Mouse (Mus musculus) layer of hippocampus, postnatal 36 days (tissue): Measurements from ENCODE around the gene Olfr980. TPM values are rescaled to one million over a fixed set of nuclear protein-coding genes. Genes with fewer than 3 reads are reported as not detected.
"Not testable (repeated sequence)": the region's sequence is repeated elsewhere in the genome, so short reads cannot be mapped to it uniquely, and the experiment has no call there.

ENCODE experiments used
- DNase-seq, 2 experiments: peaks; one replicate each; pipeline ENCODE4 v3.0.0; 2022
- total RNA-seq, 2 experiments: library from RNA; stranded (reverse); gene quantifications; 2 replicates each; pipeline ENCODE4 v1.2.3; 2021

Gene Olfr980
- not detected for total RNA-seq

DNA sequence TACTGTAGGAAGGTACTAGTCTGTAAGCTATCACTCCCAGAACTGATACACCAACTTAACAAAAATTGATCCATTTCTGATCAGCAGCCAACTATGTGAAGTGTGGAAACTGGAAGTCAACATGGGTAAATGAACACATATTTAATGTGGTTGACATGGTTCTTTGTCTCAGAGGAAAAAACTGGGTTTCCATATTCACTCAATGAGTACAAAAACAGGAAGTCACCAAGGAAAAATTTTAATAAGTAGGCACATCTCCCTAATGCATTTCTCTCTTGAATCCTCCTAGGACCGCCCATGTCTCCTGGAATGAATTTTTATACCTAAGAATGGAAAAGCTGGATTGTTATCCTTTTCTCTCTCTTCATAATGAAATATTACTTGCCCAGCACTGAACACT, at the start of gene Olfr980:
Gene Olfr980, minus strand, starts transcription at position 101 of the 400 bp plus-strand sequence.
- DNase-seq = no peak

GRCm38 (mm10) chr9:40050138-40050537, 40.8 kb upstream of the Olfr980 start:
- DNase-seq = no peak

- no peak for DNase-seq
Measured at GRCm38 (mm10) chr9:40021164-40021563, 11.8 kb upstream of the Olfr980 start, which contains the start of gene Olfr981. Olfr981 (plus strand) TSS chr9:40021464.

GRCm38 (mm10) chr9:40003365-40003764, 6.0 kb downstream of the Olfr980 start, which contains the start of gene Olfr979:
Olfr979 (minus strand) TSS chr9:40003465.
- DNase-seq = no peak

DNA sequence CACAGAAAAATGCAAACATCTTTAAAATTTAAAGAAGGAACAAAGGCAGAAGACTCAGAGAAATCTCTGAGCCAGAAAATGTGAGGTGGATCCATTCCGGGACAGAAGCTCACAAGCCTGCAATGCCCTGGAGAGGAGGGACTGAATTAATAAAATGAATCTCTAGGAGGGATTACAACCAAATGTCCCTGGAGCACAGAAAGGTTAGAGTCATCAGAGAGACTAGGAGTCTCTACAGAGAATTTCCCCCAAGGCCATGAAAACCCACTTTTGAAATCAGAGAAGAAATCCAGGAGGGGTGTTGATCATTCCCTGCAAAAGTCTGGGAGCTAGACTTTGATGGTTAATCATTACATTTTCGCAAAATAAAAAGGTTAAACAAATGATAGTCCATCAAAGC, 17.6 kb downstream of the Olfr980 start, which contains the start of gene Olfr978:
Gene Olfr978, plus strand, starts transcription at position 301 of the 400 bp plus-strand sequence.
- no peak for DNase-seq

- DNase-seq = not testable (repeated sequence)
Measured at GRCm38 (mm10) chr9:39976581-39977145, 32.7 kb downstream of the Olfr980 start.

DNA sequence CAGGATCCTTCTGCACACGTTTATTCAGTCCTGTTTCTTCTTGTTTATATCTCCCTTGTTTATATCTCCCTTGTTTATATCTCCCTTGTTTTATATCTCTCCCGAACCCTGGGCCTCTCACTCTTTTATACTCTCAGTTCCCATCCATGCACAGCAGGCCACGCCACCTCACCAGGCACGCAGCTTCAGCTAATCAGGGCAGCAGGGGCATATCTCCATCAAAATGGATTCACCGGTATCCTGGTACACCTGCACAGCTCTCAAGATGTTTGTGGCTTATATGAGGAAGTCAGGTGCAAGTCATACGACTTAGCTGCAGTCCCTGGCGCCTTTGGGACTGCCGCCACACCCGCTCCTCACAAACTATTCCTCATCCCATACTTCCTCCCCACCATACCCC, 48.3 kb downstream of the Olfr980 start, which contains the start of gene Olfr976:
Gene Olfr976, minus strand, starts transcription at position 101 of the 400 bp plus-strand sequence.
- not testable (repeated sequence) for DNase-seq

Other genes with a start within 250 kb of the Olfr980 start
- gene Olfr968, start 226.3 kb downstream of the Olfr980 start, total RNA-seq = not detected
- gene Olfr969, start 218.6 kb downstream of the Olfr980 start, total RNA-seq = not detected
- not detected for gene Olfr970, start 200.7 kb downstream of the Olfr980 start, total RNA-seq
- gene Olfr971, start 172.7 kb downstream of the Olfr980 start, total RNA-seq = not detected
- not detected for gene Olfr972, start 143.2 kb downstream of the Olfr980 start, total RNA-seq
- not detected for gene Olfr229, start 102.2 kb downstream of the Olfr980 start, total RNA-seq
- not detected for gene Olfr974, start 72.1 kb downstream of the Olfr980 start, total RNA-seq
- gene Olfr975, start 57.5 kb downstream of the Olfr980 start, total RNA-seq = not detected
- gene Olfr976, start 48.4 kb downstream of the Olfr980 start, total RNA-seq = not detected
- not detected for gene Olfr978, start 17.5 kb downstream of the Olfr980 start, total RNA-seq
- gene Olfr979, start 6.1 kb downstream of the Olfr980 start, total RNA-seq = not detected
- not detected for gene Olfr981, start 11.9 kb upstream of the Olfr980 start, total RNA-seq
- gene Olfr982, start 64.2 kb upstream of the Olfr980 start, total RNA-seq = not detected
- gene Olfr983, start 84.0 kb upstream of the Olfr980 start, total RNA-seq = not detected
- not detected for gene Olfr984, start 104.6 kb upstream of the Olfr980 start, total RNA-seq
- not detected for gene Olfr985, start 120.6 kb upstream of the Olfr980 start, total RNA-seq
- gene Tmem225, start 138.5 kb upstream of the Olfr980 start, total RNA-seq = not detected
- gene Olfr986, start 171.3 kb upstream of the Olfr980 start, total RNA-seq = not detected
- gene Zfp202, start 182.7 kb upstream of the Olfr980 start, total RNA-seq = 1 to 10 TPM; 3.7 to 4.2 TPM